10 mouse cellular contexts compared by ENCODE assay signal in the genomic region with DNA sequence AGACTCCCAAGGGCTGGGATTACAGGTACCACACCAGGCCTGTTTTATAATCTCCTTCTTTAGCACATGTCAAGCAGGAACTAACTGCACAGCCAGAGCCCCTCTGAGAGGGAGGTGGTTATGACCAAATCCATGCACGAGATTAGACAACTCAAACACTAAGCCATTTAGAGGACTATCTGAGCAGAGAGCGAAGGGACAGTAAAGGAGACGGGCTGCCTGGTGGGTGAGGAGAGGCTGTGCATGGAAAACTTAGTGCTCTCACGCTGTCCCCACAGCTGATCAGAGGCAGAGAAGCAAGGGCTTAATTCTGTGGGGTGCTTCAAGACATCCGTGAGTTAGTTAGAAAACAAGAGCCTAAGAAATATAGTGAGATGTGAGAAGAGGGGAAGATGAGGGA. TPM values are rescaled to one million over a fixed set of nuclear protein-coding genes. Genes with fewer than 3 reads are reported as not detected.
DNase-seq lines count a peak whose midpoint lies in the region; ATAC-seq and TF ChIP-seq lines count a peak whose summit lies in the region.
"Had no signal": no experiment of that assay in that cellular context is flagged by ENCODE, and none has a peak within 500 bp of the region (broad histone marks: within the 10 kb centered on the region; RNA-seq: fewer than 3 reads in every experiment).

No protein-coding gene starts in this region.

- H3ac ChIP-seq in myocyte (ENCODE audit: control insufficient read depth, insufficient read length), result no peak overlapping the region

- no peaks in the 10 kb centered on the region for H3K36me3 ChIP-seq in kidney, embryonic 16.5 days (ENCODE audit: insufficient read depth, low read length)
- H3K36me3 ChIP-seq in hindbrain, postnatal 0 days (ENCODE audit: insufficient read depth, low read length), result 0 out of 2 replicates have a peak, but pooled peaks cover 5% of the 10 kb centered on the region
- no peaks in the 10 kb centered on the region for H3K36me3 ChIP-seq in myocyte (ENCODE audit: control insufficient read depth, insufficient read depth)

- H3K4me1 ChIP-seq in kidney, embryonic 16.5 days (ENCODE audit: insufficient read depth, low read length), result peaks cover 17% of the 10 kb centered on the region
- H3K4me1 ChIP-seq in embryonic fibroblast, embryonic 13.5 days (ENCODE audit: control insufficient read depth, insufficient read depth, low read length), result 0 out of 2 replicates have a peak, but pooled peaks cover 3% of the 10 kb centered on the region
- peaks cover 10% of the 10 kb centered on the region for H3K4me1 ChIP-seq in hindbrain, postnatal 0 days (ENCODE audit: insufficient read depth, low read length)

- peak overlapping the region; percentile 61 for H3K4me2 ChIP-seq in kidney, embryonic 16.5 days (replicated peaks; ENCODE audit: low read depth, low read length)
- peak overlapping the region; percentile 58 for H3K4me2 ChIP-seq in hindbrain, postnatal 0 days (ENCODE audit: low read depth, low read length)
- H3K4me2 ChIP-seq in myocyte (ENCODE audit: low read depth), result peak overlapping the region; percentile 66

- peak overlapping the region; percentile 46; the same call in 1 of the 2 replicates for H3K9ac ChIP-seq in kidney, embryonic 16.5 days (replicated peaks; ENCODE audit: low read length)
- peak overlapping the region; percentile 48 for H3K9ac ChIP-seq in hindbrain, postnatal 0 days (replicated peaks; ENCODE audit: low read length)

- TF ChIP-seq POLR2A in embryonic fibroblast, embryonic 13.5 days (IDR thresholded peaks at IDR 0.05; ENCODE audit: low read depth, low read length), result no peak
- TF ChIP-seq POLR2A in myocyte (IDR thresholded peaks at IDR 0.05; ENCODE audit: insufficient read length, low read depth), result no peak

- ATAC-seq in kidney, embryonic 16.5 days (ENCODE audit: low FRiP score, low TSS enrichment), result no peak
- ATAC-seq in hindbrain, postnatal 0 days, result peak; percentile 60

- H3K79me2 ChIP-seq in myocyte (ENCODE audit: control insufficient read depth, insufficient read depth), result no peaks in the 10 kb centered on the region

- no peak overlapping the region for H3K27ac ChIP-seq in kidney, embryonic 16.5 days (ENCODE audit: low read length)
- no peak overlapping the region for H3K27ac ChIP-seq in embryonic fibroblast, embryonic 13.5 days (ENCODE audit: insufficient read depth, low read length)
- H3K27ac ChIP-seq in hindbrain, postnatal 0 days, result peak overlapping the region; percentile 52

- no peaks in the 10 kb centered on the region for H3K9me3 ChIP-seq in kidney, embryonic 16.5 days (ENCODE audit: low read length)
- no peaks in the 10 kb centered on the region for H3K9me3 ChIP-seq in hindbrain, postnatal 0 days (ENCODE audit: low read length)

- no peak for TF ChIP-seq CTCF in embryonic fibroblast, embryonic 13.5 days (IDR thresholded peaks at IDR 0.05; ENCODE audit: borderline replicate concordance, insufficient read depth, low read length)
- no peak for TF ChIP-seq CTCF in hindbrain, postnatal 0 days (IDR thresholded peaks at IDR 0.05; ENCODE audit: low read depth)

- no peaks in the 10 kb centered on the region for H3K27me3 ChIP-seq in kidney, embryonic 16.5 days (ENCODE audit: insufficient read depth, low read length)
- H3K27me3 ChIP-seq in hindbrain, postnatal 0 days (ENCODE audit: insufficient read depth, low read length), result no peaks in the 10 kb centered on the region
- H3K27me3 ChIP-seq in myocyte (ENCODE audit: control insufficient read depth, insufficient read depth, insufficient read length), result no peaks in the 10 kb centered on the region

- H3K4me3 ChIP-seq in kidney, embryonic 16.5 days (ENCODE audit: low read length), result peak overlapping the region; percentile 41
- peak overlapping the region; percentile 14 for H3K4me3 ChIP-seq in embryonic fibroblast, embryonic 13.5 days (ENCODE audit: insufficient read depth, low read length)
- peak overlapping the region; percentile 26 for H3K4me3 ChIP-seq in hindbrain, postnatal 0 days (ENCODE audit: low read length)
- no peak overlapping the region for H3K4me3 ChIP-seq in myocyte

- 27% methylated on average over 5 of the region's 5 CpGs for WGBS in kidney, embryonic 16.5 days
- WGBS in hindbrain, postnatal 0 days, result 8% methylated on average over 5 of the region's 5 CpGs

- no peak for DNase-seq in kidney, postnatal 25 days
- peak; percentile 8 for DNase-seq in hindbrain, postnatal 0 days (ENCODE audit: low spot score)
- no peak for DNase-seq in thymus, postnatal 36 days
- DNase-seq in embryo, embryonic 11 days, result no peak
- DNase-seq in ovary, postnatal 10 days (ENCODE audit: low spot score), result no peak

TF ChIP-seq in myocyte, 11 proteins besides CTCF, POLR2A, EP300 and RAD21:
- TF ChIP-seq MYOD1 (IDR thresholded peaks at IDR 0.05; ENCODE audit: control insufficient read depth in 1 of 3, insufficient read length in 2 of 3, low read depth in 2 of 3) (no peak), USF1 (IDR thresholded peaks at IDR 0.05; ENCODE audit: low read depth) (no peak), TCF12 (IDR thresholded peaks at IDR 0.05; ENCODE audit: insufficient read depth, poor library complexity, severe bottlenecking) (no peak), MAX (IDR thresholded peaks at IDR 0.05; ENCODE audit: low read depth) (no peak), TCF3 (IDR thresholded peaks at IDR 0.05; ENCODE audit: insufficient read length, low read depth) (no peak), SRF (IDR thresholded peaks at IDR 0.05; ENCODE audit: control insufficient read depth, insufficient read length, low read depth) (no peak), MYOG (IDR thresholded peaks at IDR 0.05; ENCODE audit: control insufficient read depth in 1 of 3, insufficient read depth in 1 of 3, insufficient read length in 2 of 3, low read depth in 2 of 3) (no peak), REST (IDR thresholded peaks at IDR 0.05; ENCODE audit: insufficient read depth, insufficient read length) (no peak), E2F4 (IDR thresholded peaks at IDR 0.05; ENCODE audit: insufficient read depth) (no peak), CEBPB (IDR thresholded peaks at IDR 0.05; ENCODE audit: insufficient read depth, poor library complexity, severe bottlenecking) (no peak), POLR2AphosphoS2 (IDR thresholded peaks at IDR 0.05; ENCODE audit: insufficient read length, low read depth) (no peak)

RNA-seq across cellular contexts. Expression of gene Rnft2, which starts 30.9 kb away (rescaled TPM):
- 2.8 and 3.3 TPM in 2 replicates for polyA plus RNA-seq in kidney, embryonic 16.5 days (2015; fragmentation: Nextera tagmentation; extraction: Ambion mirVana)
- 2.9 and 5.1 TPM in 2 replicates for polyA plus RNA-seq in embryonic fibroblast, embryonic 13.5 days (2011; ENCODE audit: insufficient read length, low read depth, missing spikeins)
- 108 and 114 TPM in 2 replicates for total RNA-seq in hindbrain, postnatal 0 days (2014; rRNA removed)
- polyA plus RNA-seq in hindbrain, postnatal 0 days (2015; fragmentation: Nextera tagmentation; extraction: Ambion mirVana), result 11.3 TPM in 2 replicates
- polyA plus RNA-seq in myocyte (2012; fragmentation: generic; extraction: Trizol), result 2.1 TPM

RNA-seq across cellular contexts. Expression of gene 2410131K14Rik, which starts 31.0 kb away (rescaled TPM):
- 10.6 and 10.7 TPM in 2 replicates for polyA plus RNA-seq in kidney, embryonic 16.5 days (2015; fragmentation: Nextera tagmentation; extraction: Ambion mirVana)
- 8.9 and 11.7 TPM in 2 replicates for polyA plus RNA-seq in embryonic fibroblast, embryonic 13.5 days (2011; ENCODE audit: insufficient read length, low read depth, missing spikeins)
- total RNA-seq in hindbrain, postnatal 0 days (2014; rRNA removed), result 30.4 and 31.9 TPM in 2 replicates
- polyA plus RNA-seq in hindbrain, postnatal 0 days (2015; fragmentation: Nextera tagmentation; extraction: Ambion mirVana), result 16.5 and 18.0 TPM in 2 replicates
- 5.7 TPM for polyA plus RNA-seq in myocyte (2012; fragmentation: generic; extraction: Trizol)

RNA-seq across cellular contexts. Expression of gene Hrk, which starts 49.6 kb away (rescaled TPM):
- polyA plus RNA-seq in kidney, embryonic 16.5 days (2015; fragmentation: Nextera tagmentation; extraction: Ambion mirVana), result 0.09 and 0.17 TPM in 2 replicates
- not detected in 2 replicates for polyA plus RNA-seq in embryonic fibroblast, embryonic 13.5 days (2011; ENCODE audit: insufficient read length, low read depth, missing spikeins)
- 14.0 TPM in 2 replicates for total RNA-seq in hindbrain, postnatal 0 days (2014; rRNA removed)
- 4.3 and 4.6 TPM in 2 replicates for polyA plus RNA-seq in hindbrain, postnatal 0 days (2015; fragmentation: Nextera tagmentation; extraction: Ambion mirVana)
- polyA plus RNA-seq in myocyte (2012; fragmentation: generic; extraction: Trizol), result 0.02 TPM
- total RNA-seq: common myeloid progenitor, adult 5-6 weeks had no signal
- polyA plus RNA-seq: spleen, adult 2 months had no signal

RNA-seq across cellular contexts. Expression of gene Fbxw8, which starts 58.7 kb away (rescaled TPM):
- polyA plus RNA-seq in kidney, embryonic 16.5 days (2015; fragmentation: Nextera tagmentation; extraction: Ambion mirVana), result 26.3 and 30.9 TPM in 2 replicates
- polyA plus RNA-seq in embryonic fibroblast, embryonic 13.5 days (2011; ENCODE audit: insufficient read length, low read depth, missing spikeins), result 48.1 and 49.1 TPM in 2 replicates
- 57.5 and 58.0 TPM in 2 replicates for total RNA-seq in hindbrain, postnatal 0 days (2014; rRNA removed)
- 18.0 and 18.2 TPM in 2 replicates for polyA plus RNA-seq in hindbrain, postnatal 0 days (2015; fragmentation: Nextera tagmentation; extraction: Ambion mirVana)
- 65.5 TPM for polyA plus RNA-seq in myocyte (2012; fragmentation: generic; extraction: Trizol)
